Mouse (Mus musculus) limb, embryonic 10.5 days (tissue): ENCODE data around the gene Prpsap1. TPM values are rescaled to one million over a fixed set of nuclear protein-coding genes. Genes with fewer than 3 reads are reported as not detected.
A peak's percentile ranks its signal among the peaks of the same experiment; 100 is the strongest.

Experiments
- DNase-seq: peaks from one replicate; pipeline ENCODE4 v3.0.0-alpha.2; 2017; ENCODE audit warnings: low spot score
- H3K27ac ChIP-seq: fragments of 300-500 bp; sonication (generic); 2 replicates; pipeline ENCODE4 v1.5.1; 2016; ENCODE audit warnings: mild to moderate bottlenecking
- H3K27me3 ChIP-seq: fragments of 300-500 bp; sonication (generic); 2 replicates; pipeline ENCODE4 v1.6.1; 2016; ENCODE audit warnings: low read depth, mild to moderate bottlenecking; ENCODE audit not compliant: poor library complexity, severe bottlenecking
- H3K36me3 ChIP-seq: fragments of 300-500 bp; sonication (generic); 2 replicates; pipeline ENCODE4 v1.6.1; 2016; ENCODE audit warnings: mild to moderate bottlenecking, moderate library complexity
- H3K4me1 ChIP-seq: fragments of 300-500 bp; sonication (generic); 2 replicates; pipeline ENCODE4 v1.6.1; 2016
- H3K4me3 ChIP-seq: fragments of 300-500 bp; sonication (generic); 2 replicates; pipeline ENCODE4 v1.5.1; 2016; ENCODE audit warnings: mild to moderate bottlenecking, moderate library complexity
- H3K9me3 ChIP-seq: fragments of 300-500 bp; sonication (generic); replicated peaks from 2 replicates; pipeline ENCODE4 v1.6.1; 2016; ENCODE audit warnings: mild to moderate bottlenecking
- WGBS: fragments of 180-500 bp; shearing (Covaris S2); methylation state at CpG from one replicate; pipeline ENCODE4 v1.1.7; 2016; 5-methylcytosine and 5-hydroxymethylcytosine counted together
- polyA plus RNA-seq: library from polyadenylated mRNA; unstranded; fragments of >200 nt; fragmentation: Nextera tagmentation; extraction: Ambion mirVana; gene quantifications from 2 replicates; pipeline ENCODE4 v1.2.1, GENCODE M21; 2016

The Prpsap1 gene
- polyA plus RNA-seq, 1 experiment from 2014 or later: 209 TPM

DNA sequence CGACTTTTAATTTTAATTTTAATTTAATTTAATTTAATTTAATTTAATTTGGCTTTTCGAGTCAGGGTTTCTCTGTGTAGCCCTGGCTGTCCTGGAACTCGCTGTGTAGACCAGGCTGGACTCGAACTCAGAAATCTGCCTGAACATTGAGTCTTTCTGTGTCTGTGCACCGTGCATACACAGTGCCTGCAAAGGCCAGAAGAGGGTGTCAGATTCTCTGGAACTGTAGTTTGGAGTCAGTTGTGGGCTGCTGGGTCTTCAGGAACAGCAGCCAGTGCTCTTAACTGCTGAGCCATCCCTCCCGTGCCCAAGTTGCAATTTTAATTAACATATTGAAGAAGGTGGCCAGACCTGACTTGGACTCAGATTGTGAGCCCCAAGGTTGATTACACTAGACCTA lies 2.7 kb downstream of the Prpsap1 start:
- peaks cover 11% of the 10 kb centered on the region for H3K4me1 ChIP-seq
- H3K9me3 ChIP-seq: no peaks in the 10 kb centered on the region
- no peak overlapping the region; the same call in 1 of the 2 replicates for H3K4me3 ChIP-seq
- WGBS: 71% methylated on average over 6 of the region's 6 CpGs
- H3K27me3 ChIP-seq: no peaks in the 10 kb centered on the region
- no peak overlapping the region; the same call in 1 of the 2 replicates for H3K27ac ChIP-seq
- no peak for DNase-seq
- H3K36me3 ChIP-seq: peaks cover 25% of the 10 kb centered on the region

GRCm38 (mm10) chr11:116490232-116491107 lies 3.5 kb downstream of the Prpsap1 start:
- DNase-seq: peak; percentile 95
- Histone ChIP-seq H3K36me3 (peaks cover 34% of the 10 kb centered on the region), H3K4me3 (peak overlapping the region; percentile 74), H3K9me3 (no peaks in the 10 kb centered on the region), H3K27ac (peak overlapping the region; percentile 93), H3K27me3 (no peaks in the 10 kb centered on the region), H3K4me1 (peaks cover 11% of the 10 kb centered on the region)
- WGBS: under 1% methylated on average over 62 of the region's 62 CpGs

DNA sequence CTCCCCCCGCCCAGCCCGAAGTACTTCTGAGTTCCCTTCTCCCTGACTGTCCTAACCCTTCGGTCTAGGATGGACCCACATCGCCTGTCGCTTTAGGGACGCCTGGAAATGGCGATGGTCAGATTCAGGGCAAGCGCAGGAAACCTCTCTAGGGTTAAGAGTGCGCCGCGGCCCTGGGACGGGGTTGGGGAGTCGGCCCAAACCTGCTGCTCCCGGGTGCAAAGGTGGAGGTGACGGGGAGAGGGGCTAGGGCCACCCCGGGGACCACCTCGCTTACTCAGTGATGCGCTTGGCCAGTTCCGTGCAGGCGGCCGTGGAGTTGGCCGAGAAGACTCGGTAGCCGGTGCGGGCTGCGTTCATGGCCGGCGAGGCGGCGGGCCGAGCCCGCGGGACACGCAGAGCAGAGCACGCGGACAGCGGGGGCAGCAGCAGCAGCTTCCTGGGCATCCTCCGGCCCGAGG lies 4.2 kb downstream of the Prpsap1 start:
- H3K4me1 ChIP-seq: peaks cover 11% of the 10 kb centered on the region
- no peaks in the 10 kb centered on the region for H3K27me3 ChIP-seq
- H3K4me3 ChIP-seq: peak overlapping the region; percentile 74
- WGBS: under 1% methylated on average over 39 of the region's 39 CpGs
- H3K27ac ChIP-seq: peak overlapping the region; percentile 93
- H3K9me3 ChIP-seq: no peaks in the 10 kb centered on the region
- peaks cover 40% of the 10 kb centered on the region for H3K36me3 ChIP-seq
- no peak for DNase-seq

GRCm38 (mm10) chr11:116488693-116489375 lies 5.2 kb downstream of the Prpsap1 start:
- Histone ChIP-seq H3K27ac (peak overlapping the region; percentile 93; the same call in 1 of the 2 replicates), H3K4me3 (peak overlapping the region; percentile 74), H3K4me1 (peaks cover 11% of the 10 kb centered on the region), H3K9me3 (no peaks in the 10 kb centered on the region), H3K27me3 (no peaks in the 10 kb centered on the region), H3K36me3 (peaks cover 50% of the 10 kb centered on the region)
- DNase-seq: no peak
- WGBS: 80% methylated on average over 14 of the region's 14 CpGs

GRCm38 (mm10) chr11:116488207-116488606 lies 5.8 kb downstream of the Prpsap1 start:
- peaks cover 11% of the 10 kb centered on the region for H3K4me1 ChIP-seq
- no peak overlapping the region for H3K4me3 ChIP-seq
- H3K36me3 ChIP-seq: peaks cover 56% of the 10 kb centered on the region
- H3K27ac ChIP-seq: no peak overlapping the region
- no peaks in the 10 kb centered on the region for H3K9me3 ChIP-seq
- DNase-seq: no peak
- no peaks in the 10 kb centered on the region for H3K27me3 ChIP-seq

DNA sequence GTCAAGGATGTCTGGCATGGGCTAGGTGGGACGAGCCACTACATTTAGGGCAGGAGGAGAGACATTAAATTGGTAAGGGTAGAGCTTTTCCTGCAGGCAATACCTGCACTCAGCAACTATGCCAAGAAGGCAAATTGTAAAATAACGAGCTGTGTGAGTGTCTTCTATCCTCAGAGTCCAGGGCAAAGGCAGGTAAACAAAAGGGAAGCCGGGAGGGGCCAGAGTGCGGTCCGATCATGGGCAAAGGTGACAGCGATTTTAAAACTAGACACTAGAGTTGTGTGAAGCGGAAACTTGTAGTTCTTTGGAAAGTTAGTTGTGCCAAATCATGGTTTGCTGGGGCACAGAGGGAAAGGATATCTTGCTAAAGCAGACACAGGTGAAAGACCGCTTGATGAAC lies 9.7 kb downstream of the Prpsap1 start:
- H3K36me3 ChIP-seq: peaks cover 95% of the 10 kb centered on the region
- H3K4me3 ChIP-seq: no peak overlapping the region
- no peaks in the 10 kb centered on the region for H3K27me3 ChIP-seq
- H3K27ac ChIP-seq: no peak overlapping the region
- no peak for DNase-seq
- H3K9me3 ChIP-seq: no peaks in the 10 kb centered on the region
- 95% methylated on average over 8 of the region's 8 CpGs for WGBS
- peaks cover 9% of the 10 kb centered on the region; the same call in 1 of the 2 replicates for H3K4me1 ChIP-seq

DNA sequence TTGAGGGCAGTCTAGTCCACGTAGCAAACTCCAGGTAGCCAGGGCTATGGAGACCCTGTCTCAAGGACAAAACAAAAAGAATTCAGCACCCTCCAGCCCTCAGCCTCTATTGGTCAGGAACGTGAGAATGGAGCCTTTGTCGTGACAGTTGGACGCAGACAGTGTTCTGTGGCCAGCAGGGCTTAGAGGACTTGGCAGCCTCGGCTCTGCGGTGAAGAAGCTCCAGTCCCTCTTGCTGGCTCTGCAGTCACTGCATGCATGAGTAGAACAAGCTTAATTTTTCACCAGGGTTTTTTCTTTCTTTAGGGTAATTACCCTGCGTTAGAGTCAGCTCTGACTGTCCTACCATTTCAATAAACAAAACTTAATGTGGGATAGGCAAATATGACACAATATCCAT lies 12.2 kb downstream of the Prpsap1 start:
- peaks cover 3% of the 10 kb centered on the region; the same call in 1 of the 2 replicates for H3K4me1 ChIP-seq
- WGBS: 93% methylated on average over 7 of the region's 7 CpGs
- no peak overlapping the region for H3K4me3 ChIP-seq
- peaks cover 99% of the 10 kb centered on the region for H3K36me3 ChIP-seq
- H3K9me3 ChIP-seq: no peaks in the 10 kb centered on the region
- no peak overlapping the region for H3K27ac ChIP-seq
- H3K27me3 ChIP-seq: no peaks in the 10 kb centered on the region
- DNase-seq: no peak

DNA sequence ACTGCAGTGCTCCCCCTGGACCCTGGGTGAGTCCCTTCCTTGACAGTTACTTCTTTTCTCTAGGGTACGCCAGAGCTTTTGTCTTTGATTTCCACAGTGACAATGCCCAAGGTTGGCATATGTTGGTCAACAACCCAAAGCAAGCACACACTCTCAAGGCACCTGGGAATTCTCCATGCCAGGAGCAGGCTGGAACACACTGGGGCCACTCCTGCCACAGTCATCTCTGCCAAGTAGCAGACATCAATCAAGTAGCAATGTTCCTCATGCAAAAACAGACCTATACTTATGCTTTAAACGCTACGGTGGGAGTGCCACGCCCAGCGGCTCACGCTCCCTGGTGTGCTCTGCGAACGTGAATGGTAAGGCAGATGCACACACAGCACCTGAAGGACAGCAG lies 13.0 kb downstream of the Prpsap1 start:
- Histone ChIP-seq H3K4me1 (peaks cover 3% of the 10 kb centered on the region; the same call in 1 of the 2 replicates), H3K4me3 (no peak overlapping the region), H3K36me3 (peaks cover 99% of the 10 kb centered on the region), H3K27me3 (no peaks in the 10 kb centered on the region), H3K9me3 (no peaks in the 10 kb centered on the region), H3K27ac (no peak overlapping the region)
- DNase-seq: no peak
- over 99% methylated on average over 8 of the region's 8 CpGs for WGBS

DNA sequence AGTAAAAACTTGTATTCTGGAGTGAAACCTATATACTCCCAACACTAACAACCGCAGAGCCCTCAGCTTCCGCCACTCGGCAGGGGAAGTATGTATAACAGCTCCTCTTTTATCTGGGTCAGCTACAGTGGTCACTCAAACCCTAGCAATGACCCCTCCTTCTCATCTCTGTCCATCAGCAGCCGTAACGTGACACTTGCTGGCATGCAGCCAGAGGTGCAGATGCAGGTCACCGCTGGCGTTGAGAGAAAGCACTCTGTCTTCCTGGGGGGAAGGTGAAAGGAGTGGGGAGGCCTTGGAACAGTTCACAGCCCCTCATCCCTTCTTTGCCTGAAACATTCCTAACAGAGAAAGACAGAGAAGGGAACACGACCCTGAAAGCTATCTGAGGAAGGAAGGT lies 14.2 kb downstream of the Prpsap1 start:
- H3K27ac ChIP-seq: no peak overlapping the region
- H3K4me3 ChIP-seq: no peak overlapping the region
- no peaks in the 10 kb centered on the region for H3K9me3 ChIP-seq
- WGBS: 53% methylated on average over 8 of the region's 8 CpGs
- H3K36me3 ChIP-seq: peaks cover 99% of the 10 kb centered on the region
- peaks cover 3% of the 10 kb centered on the region; the same call in 1 of the 2 replicates for H3K4me1 ChIP-seq
- no peaks in the 10 kb centered on the region for H3K27me3 ChIP-seq
- DNase-seq: no peak

DNA sequence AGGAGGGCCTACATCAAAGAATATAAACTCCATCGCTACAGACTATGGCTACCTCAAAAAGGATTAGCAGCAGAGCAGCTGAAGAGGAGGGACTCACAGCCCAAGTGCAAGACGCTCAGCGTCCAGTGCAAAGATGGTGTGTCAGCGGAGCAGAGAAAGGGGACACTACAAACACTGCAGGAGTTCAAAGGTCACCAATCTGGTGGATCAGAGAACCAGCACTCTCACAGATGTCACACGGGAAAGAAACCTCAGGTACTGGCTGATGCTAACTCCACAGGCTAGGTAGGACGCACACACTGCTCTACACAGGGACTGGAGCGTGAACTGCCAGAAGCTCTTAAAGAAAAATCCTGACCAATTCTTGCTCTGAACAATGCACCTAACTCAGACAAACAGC lies 15.0 kb downstream of the Prpsap1 start:
- Histone ChIP-seq H3K9me3 (no peaks in the 10 kb centered on the region), H3K4me1 (peaks cover 3% of the 10 kb centered on the region; the same call in 1 of the 2 replicates), H3K36me3 (peaks cover 99% of the 10 kb centered on the region), H3K27me3 (no peaks in the 10 kb centered on the region), H3K27ac (no peak overlapping the region), H3K4me3 (no peak overlapping the region)
- no peak for DNase-seq
- WGBS: 81% methylated on average over 7 of the region's 7 CpGs

- no peak overlapping the region for H3K4me3 ChIP-seq
- no peaks in the 10 kb centered on the region for H3K27me3 ChIP-seq
- no peak overlapping the region for H3K27ac ChIP-seq
- H3K4me1 ChIP-seq: peaks cover 3% of the 10 kb centered on the region; the same call in 1 of the 2 replicates
- DNase-seq: no peak
- 92% methylated on average over 15 of the region's 15 CpGs for WGBS
- no peaks in the 10 kb centered on the region for H3K9me3 ChIP-seq
- peaks cover 100% of the 10 kb centered on the region for H3K36me3 ChIP-seq
Measured at GRCm38 (mm10) chr11:116477160-116477759, 16.7 kb downstream of the Prpsap1 start.

GRCm38 (mm10) chr11:116476696-116477095 lies 17.3 kb downstream of the Prpsap1 start:
- Histone ChIP-seq H3K4me3 (no peak overlapping the region), H3K27ac (no peak overlapping the region), H3K36me3 (peaks cover 100% of the 10 kb centered on the region), H3K27me3 (no peaks in the 10 kb centered on the region), H3K9me3 (no peaks in the 10 kb centered on the region), H3K4me1 (peaks cover 3% of the 10 kb centered on the region; the same call in 1 of the 2 replicates)
- 89% methylated on average over 6 of the region's 6 CpGs for WGBS
- no peak for DNase-seq
